Mouse (Mus musculus): ENCODE measurements around the gene Naa80.

Naa80 gene

GRCm38 (mm10) chr9:107629901-107630425, 51.3 kb downstream of the Naa80 start:
- in situ Hi-C loops (cut with MboI, MseI): loop anchor here (5.0 kb wide), 2 partner anchors 78 to 947 kb away; partner anchors contain the start of genes Rassf1 (in 1 of the 2) and Wdr6 (in 1 of the 2)

- in situ Hi-C loops (cut with MboI, MseI): no loop called here
Measured at GRCm38 (mm10) chr9:107630576-107630975, 51.9 kb downstream of the Naa80 start.

DNA sequence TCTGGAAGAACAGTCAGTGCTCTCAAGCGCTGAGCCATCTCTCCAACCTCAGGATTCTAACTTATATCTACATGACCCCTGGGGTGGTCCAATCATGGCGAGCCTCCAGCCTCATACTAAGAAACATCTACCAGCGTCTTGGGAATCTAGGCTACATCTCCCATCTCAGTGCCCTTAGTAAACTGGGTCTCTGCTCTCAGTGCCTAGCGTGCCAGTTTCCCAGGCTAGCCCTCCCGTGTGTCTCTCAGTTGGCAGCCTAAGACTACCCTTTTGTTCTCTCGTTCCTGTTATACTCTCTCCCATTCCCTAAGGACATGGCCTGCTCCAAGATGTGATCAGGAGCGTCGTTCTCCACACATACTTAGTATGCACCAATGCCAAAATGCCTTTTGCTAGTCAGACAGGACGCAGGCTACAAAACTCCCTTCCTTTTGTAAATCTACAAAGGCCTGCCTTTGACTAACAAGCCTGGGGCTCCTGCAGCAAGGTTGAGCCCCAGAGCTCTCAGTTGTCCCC, 52.7 kb downstream of the Naa80 start:
- in situ Hi-C loops (cut with MboI, MseI): no loop called here

DNA sequence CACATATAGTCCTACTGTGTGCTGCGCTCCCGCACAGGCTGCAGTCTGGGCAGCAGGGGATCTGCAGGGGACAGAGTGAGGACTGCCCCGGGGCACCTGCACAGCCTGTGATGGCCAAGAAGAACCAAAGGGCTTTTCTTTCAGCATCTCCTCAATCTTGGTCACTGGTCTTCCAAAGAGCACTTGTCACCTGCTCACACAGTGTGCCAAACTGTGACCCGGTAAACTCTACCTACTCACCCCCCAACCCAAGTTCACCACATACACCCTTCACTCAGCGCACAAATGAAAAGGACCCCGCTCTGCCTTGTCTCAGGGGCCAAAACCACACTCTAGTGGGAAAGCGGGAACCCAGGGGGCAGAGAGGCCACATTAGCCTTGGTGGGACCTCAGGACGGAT, 53.2 kb downstream of the Naa80 start:
- in situ Hi-C loops (cut with MboI, MseI): no loop called here

GRCm38 (mm10) chr9:107632478-107632877, 53.8 kb downstream of the Naa80 start:
- in situ Hi-C loops (cut with MboI, MseI): no loop called here

DNA sequence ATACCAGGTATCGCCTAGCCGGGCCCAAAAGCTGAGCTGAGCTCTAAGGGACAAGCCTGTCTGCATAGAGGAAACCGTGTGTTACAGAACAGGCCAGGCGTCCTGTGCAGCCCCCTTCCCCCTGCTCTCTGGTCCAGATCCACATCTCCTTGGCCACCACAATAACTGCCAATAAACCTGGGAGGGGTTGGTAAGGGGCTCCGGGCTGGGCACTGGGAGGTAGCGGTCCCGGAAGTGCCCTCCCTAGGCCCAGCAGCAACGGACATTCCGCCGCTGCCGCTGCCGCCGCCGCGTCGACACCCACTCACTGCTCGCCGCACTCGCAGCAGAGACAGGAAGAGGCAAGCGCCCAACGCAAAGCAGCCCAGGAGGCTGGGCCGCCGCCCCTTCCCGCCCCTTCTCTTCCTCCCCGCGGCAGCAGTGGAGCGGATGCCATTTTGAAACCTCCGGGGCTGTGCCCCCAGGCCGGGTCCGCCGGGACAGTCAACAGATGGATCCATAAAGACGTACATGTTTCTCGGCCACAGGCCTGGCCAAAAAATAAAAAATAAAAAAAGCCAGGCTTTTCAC, 54.5 kb downstream of the Naa80 start:
- in situ Hi-C loops (cut with MboI, MseI): no loop called here
